Mouse (Mus musculus): ENCODE data around the gene Tvp23b. TPM values are rescaled to one million over a fixed set of nuclear protein-coding genes. Genes with fewer than 3 reads are reported as not detected.
A peak's percentile ranks its signal among the peaks of the same experiment; 100 is the strongest.

Tvp23b gene
- 55.0 and 64.9 TPM in 2 replicates for polyA plus RNA-seq (2015; fragmentation: Nextera tagmentation; extraction: Ambion mirVana)

DNA sequence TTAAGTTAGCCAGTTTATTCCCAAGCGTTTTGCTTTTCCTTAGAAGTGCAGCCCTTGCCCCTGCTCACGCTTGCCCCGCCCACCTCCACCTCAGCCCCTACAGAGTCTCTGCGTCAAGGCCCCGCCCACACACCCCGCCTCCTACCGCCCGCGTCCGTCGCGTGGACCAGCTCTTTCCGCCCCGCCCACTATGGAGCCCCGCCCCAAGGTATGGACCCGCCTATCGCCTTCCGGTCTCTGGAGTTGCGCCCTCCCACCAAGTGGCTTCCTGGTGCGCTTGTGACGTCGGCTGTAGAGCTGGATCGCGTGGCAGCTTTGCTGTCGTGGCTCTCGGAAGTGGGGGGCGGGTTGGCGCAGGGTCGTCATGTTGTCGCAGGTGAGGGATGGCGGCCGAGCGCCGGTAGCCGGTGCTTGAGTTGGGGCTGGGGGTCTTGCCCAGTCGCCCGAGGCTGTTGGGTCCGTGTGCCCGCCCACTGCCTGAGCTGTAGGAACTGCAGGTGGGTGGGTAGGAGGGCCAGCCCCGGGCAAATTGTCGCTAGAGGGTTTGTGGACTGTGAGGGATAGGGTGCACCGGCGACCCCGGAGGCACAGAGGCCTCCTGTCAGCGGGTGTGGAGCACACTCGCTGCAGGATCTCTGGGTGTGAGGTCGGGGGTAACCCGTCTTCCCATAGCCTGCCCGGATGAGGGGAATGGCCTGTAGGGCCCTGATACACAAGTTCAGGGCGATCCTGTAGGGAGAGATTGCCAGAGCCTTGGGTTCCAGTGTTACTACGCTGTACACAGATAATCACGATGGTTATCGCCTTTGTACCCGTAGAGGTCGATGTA, at the start of gene Tvp23b:
Gene Tvp23b, plus strand, starts transcription at position 236 of the 829 bp plus-strand sequence.
- ATAC-seq = peak; percentile 97
- H3K36me3 ChIP-seq (ENCODE audit: control insufficient read depth, insufficient read depth) = 0 out of 2 replicates have a peak, but pooled peaks cover 2% of the 10 kb centered on the region
- 1% methylated on average over 55 of the region's 55 CpGs for WGBS

DNA sequence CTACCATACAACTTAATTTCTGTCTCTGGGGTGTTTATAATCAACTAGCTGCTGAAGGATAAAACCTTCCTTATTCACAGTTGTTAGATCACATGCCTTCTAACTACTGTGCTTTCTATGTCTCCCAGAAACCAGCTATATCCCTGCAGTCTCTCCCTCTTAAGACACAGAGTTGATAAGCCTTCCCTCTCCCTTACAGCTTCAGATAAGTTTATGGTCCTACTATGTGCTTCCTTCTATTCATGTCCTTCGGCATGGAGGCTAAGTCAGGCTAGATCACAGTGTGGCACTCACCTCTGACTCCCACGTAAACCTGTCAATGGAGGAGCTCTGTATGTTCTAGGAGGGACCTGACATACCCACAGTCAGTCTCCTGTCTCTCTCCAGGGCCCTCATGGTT, 48.9 kb upstream of the Tvp23b start:
- Histone ChIP-seq H3K4me1 (replicated peaks; ENCODE audit: control insufficient read depth, insufficient read depth, low read length) (no peaks in the 10 kb centered on the region), H3K27me3 (replicated peaks; ENCODE audit: control insufficient read depth, insufficient read depth, low read length) (no peaks in the 10 kb centered on the region), H3K9ac (replicated peaks; ENCODE audit: low read depth, low read length) (no peak overlapping the region), H3K36me3 (ENCODE audit: control insufficient read depth, insufficient read depth) (no peaks in the 10 kb centered on the region), H3K27ac (ENCODE audit: low read length) (no peak overlapping the region), H3K4me3 (replicated peaks; ENCODE audit: low read length) (no peak overlapping the region), H3K4me2 (ENCODE audit: low read length) (no peak overlapping the region), H3K9me3 (ENCODE audit: control insufficient read depth, low read length) (no peaks in the 10 kb centered on the region)
- 85% methylated on average over 2 of the region's 2 CpGs for WGBS
- no peak for ATAC-seq

More for the DNA sequence above, at the start of gene Tvp23b:
- peak within 1 kb of the TSS; percentile 70 for H3K27ac ChIP-seq (ENCODE audit: low read length)
- peak within 1 kb of the TSS; percentile 53 for H3K4me3 ChIP-seq (replicated peaks; ENCODE audit: low read length)
- peaks cover 12% of the 10 kb centered on the region for H3K4me1 ChIP-seq (replicated peaks; ENCODE audit: control insufficient read depth, insufficient read depth, low read length)
- no peaks in the 10 kb centered on the region for H3K27me3 ChIP-seq (replicated peaks; ENCODE audit: control insufficient read depth, insufficient read depth, low read length)
- H3K9ac ChIP-seq (replicated peaks; ENCODE audit: low read depth, low read length) = peak within 1 kb of the TSS; percentile 81
- no peaks in the 10 kb centered on the region for H3K9me3 ChIP-seq (ENCODE audit: control insufficient read depth, low read length)
- H3K4me2 ChIP-seq (ENCODE audit: low read length) = peak within 1 kb of the TSS; percentile 77

DNA sequence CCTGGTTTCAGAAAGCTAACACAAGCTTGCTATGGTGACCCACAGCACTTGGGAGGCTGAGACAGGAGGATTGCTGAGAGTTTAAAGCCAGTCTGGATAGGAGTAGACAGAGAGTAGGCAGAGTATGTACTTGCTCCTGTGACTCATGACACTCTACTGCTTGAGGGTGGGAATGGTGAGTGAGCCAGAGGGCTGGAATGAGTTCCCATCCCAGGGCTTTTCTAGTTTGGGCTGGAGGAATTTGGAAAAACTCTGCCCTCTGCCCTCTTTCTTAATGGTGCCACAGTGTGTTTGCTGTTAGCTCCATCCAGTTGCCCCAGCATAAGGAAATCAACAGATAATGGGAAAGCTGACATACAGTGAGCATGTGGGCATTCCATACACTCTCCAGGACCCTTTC, 47.3 kb upstream of the Tvp23b start:
- no peaks in the 10 kb centered on the region for H3K27me3 ChIP-seq (replicated peaks; ENCODE audit: control insufficient read depth, insufficient read depth, low read length)
- H3K36me3 ChIP-seq (ENCODE audit: control insufficient read depth, insufficient read depth) = no peaks in the 10 kb centered on the region
- no peak overlapping the region for H3K27ac ChIP-seq (ENCODE audit: low read length)
- no peaks in the 10 kb centered on the region for H3K9me3 ChIP-seq (ENCODE audit: control insufficient read depth, low read length)
- H3K4me2 ChIP-seq (ENCODE audit: low read length) = no peak overlapping the region
- no peaks in the 10 kb centered on the region for H3K4me1 ChIP-seq (replicated peaks; ENCODE audit: control insufficient read depth, insufficient read depth, low read length)
- H3K9ac ChIP-seq (replicated peaks; ENCODE audit: low read depth, low read length) = no peak overlapping the region
- no peak overlapping the region for H3K4me3 ChIP-seq (replicated peaks; ENCODE audit: low read length)
- no peak for ATAC-seq

DNA sequence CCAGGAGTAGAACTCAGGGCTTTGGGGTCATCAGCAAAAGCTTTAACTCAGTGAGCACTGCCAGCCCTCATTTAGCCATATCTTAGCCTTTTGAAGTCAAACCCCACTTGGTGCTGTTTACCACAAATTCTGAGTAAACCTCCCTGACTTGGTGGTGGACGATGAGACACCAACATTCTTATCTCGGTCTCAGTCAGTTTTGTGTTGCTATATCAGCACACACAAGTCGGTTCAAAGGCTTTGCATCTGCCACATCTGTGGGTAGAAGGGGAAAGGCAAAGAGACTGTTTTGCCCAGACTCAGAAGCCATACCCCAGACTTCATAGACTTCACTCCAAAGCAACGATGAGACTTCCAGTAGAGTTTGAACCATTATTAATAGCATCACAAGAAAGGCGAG, 34.7 kb upstream of the Tvp23b start:
- WGBS = 88% methylated on average over 5 of the region's 5 CpGs
- Histone ChIP-seq H3K27ac (ENCODE audit: low read length) (no peak overlapping the region), H3K4me1 (replicated peaks; ENCODE audit: control insufficient read depth, insufficient read depth, low read length) (peaks cover 4% of the 10 kb centered on the region; the same call in 1 of the 2 replicates), H3K4me3 (replicated peaks; ENCODE audit: low read length) (no peak overlapping the region), H3K36me3 (ENCODE audit: control insufficient read depth, insufficient read depth) (no peaks in the 10 kb centered on the region), H3K4me2 (ENCODE audit: low read length) (no peak overlapping the region), H3K9ac (replicated peaks; ENCODE audit: low read depth, low read length) (no peak overlapping the region), H3K9me3 (ENCODE audit: control insufficient read depth, low read length) (no peaks in the 10 kb centered on the region), H3K27me3 (replicated peaks; ENCODE audit: control insufficient read depth, insufficient read depth, low read length) (no peaks in the 10 kb centered on the region)
- no peak for ATAC-seq

DNA sequence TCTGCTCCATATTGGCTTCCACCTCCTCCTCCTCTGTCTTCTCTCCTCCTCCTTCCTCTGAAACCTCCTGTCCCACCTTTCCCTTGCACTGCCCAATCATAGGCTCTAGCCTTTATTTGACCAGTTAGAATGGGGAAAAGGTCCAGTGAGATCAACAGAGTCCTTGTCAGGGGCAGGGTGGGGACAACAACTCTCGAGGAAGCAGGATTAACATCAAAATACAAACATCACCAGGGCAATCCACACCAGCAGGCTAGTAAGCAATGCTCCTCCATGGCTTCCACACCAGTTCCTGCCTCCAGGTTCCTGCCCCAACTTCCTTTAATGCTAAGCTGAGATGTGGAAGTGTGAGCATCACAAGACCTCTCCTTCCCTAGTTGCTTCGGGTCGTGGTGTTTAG, 33.5 kb upstream of the Tvp23b start:
- no peaks in the 10 kb centered on the region for H3K36me3 ChIP-seq (ENCODE audit: control insufficient read depth, insufficient read depth)
- no peak overlapping the region for H3K4me3 ChIP-seq (replicated peaks; ENCODE audit: low read length)
- no peaks in the 10 kb centered on the region for H3K9me3 ChIP-seq (ENCODE audit: control insufficient read depth, low read length)
- no peak overlapping the region for H3K27ac ChIP-seq (ENCODE audit: low read length)
- no peak overlapping the region for H3K4me2 ChIP-seq (ENCODE audit: low read length)
- H3K27me3 ChIP-seq (replicated peaks; ENCODE audit: control insufficient read depth, insufficient read depth, low read length) = no peaks in the 10 kb centered on the region
- H3K9ac ChIP-seq (replicated peaks; ENCODE audit: low read depth, low read length) = no peak overlapping the region
- 69% methylated on average over 3 of the region's 3 CpGs for WGBS
- peaks cover 4% of the 10 kb centered on the region; the same call in 1 of the 2 replicates for H3K4me1 ChIP-seq (replicated peaks; ENCODE audit: control insufficient read depth, insufficient read depth, low read length)
- ATAC-seq = no peak

DNA sequence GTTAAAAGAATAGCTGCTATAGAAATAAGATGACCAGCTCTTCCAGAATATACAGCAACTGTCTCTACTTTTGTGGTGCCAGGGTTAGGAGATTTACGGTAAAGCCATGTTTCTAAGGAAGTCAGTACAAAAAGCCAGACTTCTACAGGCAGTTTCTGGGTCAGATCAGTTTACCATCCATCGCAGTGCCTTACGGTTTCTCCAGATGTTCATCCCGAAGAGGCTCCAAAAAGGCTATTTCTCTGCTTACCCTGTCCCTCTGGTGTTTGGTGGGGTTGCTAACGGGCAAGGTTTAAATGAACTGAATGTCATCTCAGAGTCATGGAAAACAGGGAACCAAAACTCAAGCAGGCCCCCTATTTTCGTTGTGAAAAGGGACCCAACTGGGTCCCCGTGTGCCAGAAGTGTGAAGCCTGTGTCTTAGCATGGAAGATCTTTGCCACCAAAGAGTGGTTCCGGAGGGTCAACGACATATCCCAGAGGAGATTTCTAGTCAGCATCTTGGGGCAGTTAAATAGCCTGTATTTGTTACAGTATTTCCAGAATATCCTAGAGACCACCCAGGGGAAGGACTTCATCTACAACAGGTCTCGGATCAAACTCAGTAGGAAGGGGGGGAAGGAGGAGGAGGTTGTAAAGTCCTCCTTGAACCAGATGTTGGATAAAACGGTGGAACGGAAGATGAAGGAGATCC, 32.1 kb upstream of the Tvp23b start, which contains the start of gene Fbxw10:
Gene Fbxw10, plus strand, starts transcription at position 109 of the 694 bp plus-strand sequence.
- H3K9ac ChIP-seq (replicated peaks; ENCODE audit: low read depth, low read length) = no peak within 1 kb of the TSS
- H3K27ac ChIP-seq (ENCODE audit: low read length) = no peak within 1 kb of the TSS
- no peak for ATAC-seq
- peaks cover 4% of the 10 kb centered on the region; the same call in 1 of the 2 replicates for H3K4me1 ChIP-seq (replicated peaks; ENCODE audit: control insufficient read depth, insufficient read depth, low read length)
- no peak within 1 kb of the TSS for H3K4me3 ChIP-seq (replicated peaks; ENCODE audit: low read length)
- WGBS = 28% methylated on average over 12 of the region's 12 CpGs
- H3K4me2 ChIP-seq (ENCODE audit: low read length) = peak within 1 kb of the TSS; percentile 39
- no peaks in the 10 kb centered on the region for H3K9me3 ChIP-seq (ENCODE audit: control insufficient read depth, low read length)
- H3K36me3 ChIP-seq (ENCODE audit: control insufficient read depth, insufficient read depth) = no peaks in the 10 kb centered on the region
- no peaks in the 10 kb centered on the region for H3K27me3 ChIP-seq (replicated peaks; ENCODE audit: control insufficient read depth, insufficient read depth, low read length)

DNA sequence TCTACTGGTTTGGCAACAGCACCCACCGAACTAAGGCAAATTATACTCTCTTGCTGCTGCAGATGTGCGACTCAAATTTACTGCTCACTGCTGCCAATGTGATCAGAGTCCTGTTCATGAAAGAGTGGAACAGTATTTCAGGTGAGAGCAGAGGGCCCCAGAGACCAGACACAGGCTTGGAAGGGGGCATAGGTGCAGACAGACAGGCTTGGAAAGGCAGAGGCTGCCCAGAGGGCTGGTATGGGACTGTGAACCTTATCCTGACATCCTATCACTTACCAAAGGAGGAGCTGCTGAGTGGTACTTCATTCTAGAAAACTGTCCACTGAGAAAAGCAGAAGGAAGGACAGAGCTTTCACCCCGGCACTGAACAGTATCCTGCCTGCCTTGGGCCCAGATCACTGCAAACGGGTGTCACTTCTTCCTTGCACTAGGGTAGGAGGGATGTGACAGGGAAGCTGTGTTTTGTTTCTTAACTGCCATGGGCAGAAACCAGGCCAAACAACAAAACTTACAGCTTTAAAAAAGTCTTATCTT, 31.5 kb upstream of the Tvp23b start:
- no peak overlapping the region for H3K27ac ChIP-seq (ENCODE audit: low read length)
- no peak overlapping the region for H3K9ac ChIP-seq (replicated peaks; ENCODE audit: low read depth, low read length)
- no peak for ATAC-seq
- 66% methylated on average over 4 of the region's 4 CpGs for WGBS
- H3K27me3 ChIP-seq (replicated peaks; ENCODE audit: control insufficient read depth, insufficient read depth, low read length) = no peaks in the 10 kb centered on the region
- no peaks in the 10 kb centered on the region for H3K36me3 ChIP-seq (ENCODE audit: control insufficient read depth, insufficient read depth)
- H3K4me1 ChIP-seq (replicated peaks; ENCODE audit: control insufficient read depth, insufficient read depth, low read length) = peaks cover 4% of the 10 kb centered on the region; the same call in 1 of the 2 replicates
- H3K4me2 ChIP-seq (ENCODE audit: low read length) = no peak overlapping the region
- H3K9me3 ChIP-seq (ENCODE audit: control insufficient read depth, low read length) = no peaks in the 10 kb centered on the region
- no peak overlapping the region for H3K4me3 ChIP-seq (replicated peaks; ENCODE audit: low read length)

DNA sequence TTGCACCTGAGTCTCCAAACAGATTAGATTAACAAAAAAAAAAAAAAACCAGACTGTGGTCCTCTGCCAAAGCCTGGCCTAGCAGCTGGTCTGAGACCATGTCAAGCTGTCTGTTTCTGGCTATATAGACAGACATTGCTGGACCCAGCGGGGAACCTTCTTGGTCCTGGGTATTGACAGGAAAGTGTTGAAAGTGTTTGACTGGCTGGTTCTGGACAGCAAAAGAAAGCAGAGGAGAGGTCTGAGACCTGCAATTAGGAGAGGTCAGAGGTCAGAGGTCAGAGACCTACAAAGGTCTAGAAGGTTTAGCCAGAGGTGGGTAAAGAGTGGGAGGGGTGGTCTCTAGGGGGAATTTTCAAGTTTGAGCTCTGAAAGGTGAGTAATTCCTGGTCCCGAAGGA, 31.0 kb upstream of the Tvp23b start:
- ATAC-seq = no peak
- Histone ChIP-seq H3K27me3 (replicated peaks; ENCODE audit: control insufficient read depth, insufficient read depth, low read length) (no peaks in the 10 kb centered on the region), H3K9me3 (ENCODE audit: control insufficient read depth, low read length) (no peaks in the 10 kb centered on the region), H3K27ac (ENCODE audit: low read length) (no peak overlapping the region), H3K4me1 (replicated peaks; ENCODE audit: control insufficient read depth, insufficient read depth, low read length) (peaks cover 4% of the 10 kb centered on the region; the same call in 1 of the 2 replicates), H3K4me2 (ENCODE audit: low read length) (no peak overlapping the region), H3K4me3 (replicated peaks; ENCODE audit: low read length) (no peak overlapping the region), H3K36me3 (ENCODE audit: control insufficient read depth, insufficient read depth) (no peaks in the 10 kb centered on the region), H3K9ac (replicated peaks; ENCODE audit: low read depth, low read length) (no peak overlapping the region)
- whole genome bisulfite sequencing = 30% methylated on average over 2 of the region's 2 CpGs

DNA sequence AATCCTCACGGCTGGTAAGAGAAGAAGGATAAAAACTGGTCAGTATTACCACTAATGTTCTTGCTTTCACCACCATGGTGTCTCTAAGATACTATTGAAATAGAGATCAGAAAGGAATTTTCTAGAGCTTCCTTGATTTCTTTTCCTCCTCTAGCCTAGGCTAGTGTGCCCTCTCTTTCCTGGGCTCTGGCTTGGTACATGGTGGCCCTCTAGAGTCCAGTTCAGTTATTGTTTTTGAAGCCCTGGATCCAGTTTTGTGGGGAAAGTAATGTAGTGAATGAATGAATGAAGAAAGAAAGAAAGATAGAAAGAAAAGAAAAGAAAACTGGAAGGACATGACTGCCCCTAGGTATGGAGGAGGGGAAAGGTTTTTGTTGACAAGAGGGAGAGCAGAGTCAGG, 28.1 kb upstream of the Tvp23b start:
- no peak overlapping the region for H3K27ac ChIP-seq (ENCODE audit: low read length)
- no peak overlapping the region for H3K4me3 ChIP-seq (replicated peaks; ENCODE audit: low read length)
- ATAC-seq = no peak
- H3K27me3 ChIP-seq (replicated peaks; ENCODE audit: control insufficient read depth, insufficient read depth, low read length) = no peaks in the 10 kb centered on the region
- no peak overlapping the region for H3K4me2 ChIP-seq (ENCODE audit: low read length)
- WGBS = 68% methylated on average over 1 of the region's 1 CpGs
- H3K36me3 ChIP-seq (ENCODE audit: control insufficient read depth, insufficient read depth) = no peaks in the 10 kb centered on the region
- H3K9ac ChIP-seq (replicated peaks; ENCODE audit: low read depth, low read length) = no peak overlapping the region
- H3K9me3 ChIP-seq (ENCODE audit: control insufficient read depth, low read length) = no peaks in the 10 kb centered on the region
- peaks cover 4% of the 10 kb centered on the region; the same call in 1 of the 2 replicates for H3K4me1 ChIP-seq (replicated peaks; ENCODE audit: control insufficient read depth, insufficient read depth, low read length)

Measured in forebrain, embryonic 16.5 days (tissue).